Mouse (Mus musculus) frontal cortex, postnatal 10 days (tissue): Measurements from ENCODE around the gene Osbpl11.
"Not testable (repeated sequence)": the region's sequence is repeated elsewhere in the genome, so short reads cannot be mapped to it uniquely, and the experiment has no call there.

Experiments used
- DNase-seq, 2 experiments: peaks; one replicate each; pipeline ENCODE4 v3.0.0; 2022; ENCODE audit warnings: low spot score in 2 of 2, mixed read lengths in 1 of 2

The Osbpl11 gene

GRCm38 (mm10) chr16:33184901-33185260 is at the start of gene Osbpl11:
Osbpl11 (plus strand) TSS chr16:33185071.
- peak; percentile 91 to 95 for DNase-seq

GRCm38 (mm10) chr16:33135167-33135566 is 49.7 kb upstream of the Osbpl11 start:
- no peak for DNase-seq

- DNase-seq = not testable (repeated sequence)
Measured at GRCm38 (mm10) chr16:33139061-33139460, 45.8 kb upstream of the Osbpl11 start.

GRCm38 (mm10) chr16:33141758-33142280 is 43.1 kb upstream of the Osbpl11 start:
- DNase-seq = no peak

GRCm38 (mm10) chr16:33143452-33143851 is 41.4 kb upstream of the Osbpl11 start:
- no peak for DNase-seq

GRCm38 (mm10) chr16:33146185-33146584 is 38.7 kb upstream of the Osbpl11 start:
- DNase-seq = no peak

GRCm38 (mm10) chr16:33148135-33148534 is 36.7 kb upstream of the Osbpl11 start:
- no peak for DNase-seq

GRCm38 (mm10) chr16:33150875-33151274 is 34.0 kb upstream of the Osbpl11 start:
- not testable (repeated sequence) for DNase-seq

GRCm38 (mm10) chr16:33151558-33151957 is 33.3 kb upstream of the Osbpl11 start:
- peak; percentile 50 to 58 for DNase-seq

GRCm38 (mm10) chr16:33154992-33155391 is 29.9 kb upstream of the Osbpl11 start:
- no peak for DNase-seq

- no peak for DNase-seq
Measured at GRCm38 (mm10) chr16:33158006-33158405, 26.9 kb upstream of the Osbpl11 start.

GRCm38 (mm10) chr16:33158590-33159071 is 26.2 kb upstream of the Osbpl11 start:
- DNase-seq = no peak

- DNase-seq = no peak
Measured at GRCm38 (mm10) chr16:33159363-33159762, 25.5 kb upstream of the Osbpl11 start.

- DNase-seq = no peak
Measured at GRCm38 (mm10) chr16:33163330-33164090, 21.4 kb upstream of the Osbpl11 start.

GRCm38 (mm10) chr16:33166284-33166683 is 18.6 kb upstream of the Osbpl11 start:
- DNase-seq = not testable (repeated sequence)

GRCm38 (mm10) chr16:33167537-33167936 is 17.3 kb upstream of the Osbpl11 start:
- DNase-seq = no peak

GRCm38 (mm10) chr16:33169471-33170034 is 15.3 kb upstream of the Osbpl11 start:
- no peak for DNase-seq

GRCm38 (mm10) chr16:33170716-33171587 is 13.9 kb upstream of the Osbpl11 start:
- DNase-seq = no peak

GRCm38 (mm10) chr16:33171800-33172199 is 13.1 kb upstream of the Osbpl11 start:
- DNase-seq = no peak

GRCm38 (mm10) chr16:33173151-33173550 is 11.7 kb upstream of the Osbpl11 start:
- no peak for DNase-seq

- no peak for DNase-seq
Measured at GRCm38 (mm10) chr16:33174695-33175094, 10.2 kb upstream of the Osbpl11 start.

GRCm38 (mm10) chr16:33176831-33177230 is 8.0 kb upstream of the Osbpl11 start:
- not testable (repeated sequence) for DNase-seq
